Mouse (Mus musculus) left cerebral cortex, postnatal 25 days (tissue): ENCODE results near the gene Map2k4. TPM values are rescaled to one million over a fixed set of nuclear protein-coding genes. Genes with fewer than 3 reads are reported as not detected.

Experiments used
- DNase-seq, 2 experiments: peaks; one replicate each; pipeline ENCODE4 v3.0.0; 2022; ENCODE audit warnings: low spot score in 2 of 2, mixed read lengths in 1 of 2
- intact Hi-C: fragments of 180-260 bp; cut with DNase I; formaldehyde crosslinking; loops from one replicate; pipeline ENCODE4 v1.15.1; 2025
- total RNA-seq, 2 experiments: library from RNA; stranded (reverse); gene quantifications; 2 replicates each; pipeline ENCODE4 v1.2.3; 2021

Map2k4 gene
- total RNA-seq, 2 experiments from 2014 or later = 192 to 196 TPM

DNA sequence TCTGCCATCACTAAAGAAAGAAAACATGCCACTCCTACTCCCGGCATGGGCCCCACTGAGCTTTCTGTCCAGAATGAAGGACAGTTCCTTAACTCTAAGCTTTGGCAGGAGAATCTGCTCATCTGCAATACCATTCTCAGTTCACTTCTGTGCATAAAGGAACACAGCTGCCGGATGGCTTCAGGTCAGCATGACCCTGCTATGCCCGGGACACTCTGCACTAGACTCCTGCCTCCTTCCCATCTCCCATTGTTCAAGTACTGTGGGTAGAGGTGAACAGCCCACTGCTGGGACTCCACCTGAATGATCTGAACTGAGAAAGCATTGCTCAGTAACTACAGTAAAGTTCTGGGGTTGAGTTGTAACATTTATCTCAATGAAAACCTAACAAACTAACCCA is 66.5 kb downstream of the Map2k4 start:
- no peak for DNase-seq
- intact Hi-C loops = no loop called here

DNA sequence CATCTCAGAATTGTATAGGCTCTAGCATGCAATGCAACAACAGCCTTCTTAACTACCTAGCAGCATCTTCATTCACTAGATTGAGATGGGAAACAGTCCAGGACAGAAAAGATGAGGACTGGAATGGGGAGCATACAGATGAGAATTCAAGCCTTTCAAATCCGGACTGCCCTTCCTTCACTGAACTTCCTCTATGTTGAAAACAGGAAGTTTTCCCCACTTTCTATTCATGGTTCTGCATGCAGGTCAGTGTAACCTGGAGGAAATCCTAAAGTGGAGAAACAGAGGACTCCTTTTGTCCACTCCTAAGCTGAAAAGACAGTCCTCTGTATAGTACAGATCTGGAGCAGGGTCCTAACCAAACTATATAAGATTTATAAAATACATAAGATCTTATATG is 68.1 kb downstream of the Map2k4 start:
- no peak for DNase-seq
- intact Hi-C loops = no loop called here

- intact Hi-C loops = no loop called here
Measured at GRCm38 (mm10) chr11:65713830-65714229, 74.3 kb downstream of the Map2k4 start.

GRCm38 (mm10) chr11:65712754-65713306 is 75.3 kb downstream of the Map2k4 start:
- DNase-seq = peak in 1 of 2 experiments; percentile 60
- intact Hi-C loops = no loop called here

More at GRCm38 (mm10) chr11:65713830-65714229, 74.3 kb downstream of the Map2k4 start:
- DNase-seq = no peak

DNA sequence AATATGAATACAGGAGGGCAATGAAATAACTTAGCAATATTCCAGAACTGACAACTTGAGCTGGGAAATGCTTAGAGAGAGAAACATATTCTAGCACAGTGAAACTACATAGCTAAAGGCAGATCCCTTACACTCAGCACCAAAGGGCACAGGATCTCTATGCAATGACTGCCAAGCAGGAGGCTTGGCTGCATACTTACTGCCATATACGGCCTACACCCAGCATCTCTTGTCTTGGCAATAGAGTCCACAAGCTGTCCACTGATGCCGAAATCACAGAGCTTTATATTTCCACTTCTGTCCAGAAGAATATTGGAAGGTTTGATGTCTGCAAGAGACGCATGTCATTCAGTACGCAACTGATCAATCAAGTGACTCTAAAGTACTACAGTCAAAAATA is 81.3 kb downstream of the Map2k4 start:
- DNase-seq = no peak
- intact Hi-C loops = no loop called here

DNA sequence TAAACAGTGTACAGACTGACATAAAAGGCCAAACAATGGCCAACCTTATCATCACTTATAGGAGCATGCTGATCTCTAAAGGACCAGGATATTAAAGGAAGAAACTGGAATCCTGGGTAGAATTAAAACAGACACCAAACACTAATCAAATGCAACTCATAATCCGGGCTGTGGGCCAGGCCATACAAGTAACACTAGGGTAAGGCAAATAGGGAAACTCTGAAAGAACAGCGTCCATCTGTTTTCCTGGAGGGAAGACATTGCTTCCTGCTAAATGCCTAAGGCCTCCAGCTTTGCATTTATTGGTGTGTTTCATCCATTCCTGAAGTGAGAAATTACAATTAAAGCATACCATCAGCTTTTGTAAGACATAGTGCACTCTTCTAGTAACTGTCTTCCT is 81.9 kb downstream of the Map2k4 start:
- no peak for DNase-seq
- intact Hi-C loops = no loop called here

GRCm38 (mm10) chr11:65704861-65705260 is 83.2 kb downstream of the Map2k4 start:
- DNase-seq = no peak
- intact Hi-C loops = no loop called here

DNA sequence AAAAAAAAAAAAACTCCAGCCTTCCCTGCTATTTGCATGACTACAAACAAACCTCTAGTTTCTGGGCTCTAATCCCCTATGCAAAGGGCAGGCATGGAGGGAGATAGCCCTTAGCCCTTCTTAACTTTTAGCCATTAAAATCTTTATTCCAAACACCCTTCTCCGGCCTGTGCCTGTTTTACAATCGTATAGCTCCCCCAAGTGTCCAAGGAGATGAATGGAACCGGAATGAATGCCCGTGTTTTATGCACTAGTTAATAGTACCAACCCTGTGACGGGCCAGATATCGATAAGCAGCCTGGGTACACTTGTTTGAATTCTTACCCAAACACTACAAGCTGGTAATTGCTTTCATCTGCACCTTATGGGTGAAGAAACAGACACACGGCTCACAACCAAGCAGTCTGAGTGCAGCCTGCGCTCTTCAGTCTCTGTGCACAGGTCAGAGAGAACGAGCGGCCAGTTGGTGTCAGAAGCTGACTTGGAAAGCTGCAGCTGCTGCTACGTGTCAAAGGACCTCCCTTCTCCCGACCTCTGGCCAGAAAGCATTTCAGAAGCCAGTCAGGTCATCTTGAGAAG is 109.2 kb downstream of the Map2k4 start:
- intact Hi-C loops = loop anchor here (2.0 to 10.0 kb wide), 3 partner anchors 410 to 684 kb away; partner anchors contain the start of gene Myocd
- peak; percentile 47 to 56 for DNase-seq

GRCm38 (mm10) chr11:65667348-65667969 is 120.6 kb downstream of the Map2k4 start:
- no peak for DNase-seq
- intact Hi-C loops = no loop called here

DNA sequence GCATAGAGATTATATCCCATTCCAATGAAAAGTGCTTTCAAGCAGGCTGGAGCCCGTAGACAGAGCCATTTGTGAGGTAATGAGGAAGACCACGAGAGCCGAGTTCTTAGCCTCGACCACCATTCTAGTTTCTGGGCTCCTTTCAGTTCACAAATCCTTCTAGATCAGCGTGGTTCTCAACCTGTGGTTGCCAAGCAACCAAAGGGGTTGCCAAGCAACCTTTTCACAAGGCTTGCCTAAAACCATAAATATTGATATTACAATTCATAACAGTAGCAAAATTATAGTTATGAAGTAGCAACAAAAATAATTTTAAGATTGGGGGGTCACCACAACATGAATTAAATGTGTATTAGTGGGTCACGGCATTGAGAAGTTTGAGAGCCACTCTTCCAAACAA is 123.2 kb downstream of the Map2k4 start:
- intact Hi-C loops = no loop called here
- peak in 1 of 2 experiments; percentile 55 for DNase-seq

GRCm38 (mm10) chr11:65661790-65662522 is 126.1 kb downstream of the Map2k4 start:
- intact Hi-C loops = no loop called here
- DNase-seq = no peak

GRCm38 (mm10) chr11:65653932-65654331 is 134.2 kb downstream of the Map2k4 start:
- intact Hi-C loops = no loop called here
- no peak for DNase-seq

DNA sequence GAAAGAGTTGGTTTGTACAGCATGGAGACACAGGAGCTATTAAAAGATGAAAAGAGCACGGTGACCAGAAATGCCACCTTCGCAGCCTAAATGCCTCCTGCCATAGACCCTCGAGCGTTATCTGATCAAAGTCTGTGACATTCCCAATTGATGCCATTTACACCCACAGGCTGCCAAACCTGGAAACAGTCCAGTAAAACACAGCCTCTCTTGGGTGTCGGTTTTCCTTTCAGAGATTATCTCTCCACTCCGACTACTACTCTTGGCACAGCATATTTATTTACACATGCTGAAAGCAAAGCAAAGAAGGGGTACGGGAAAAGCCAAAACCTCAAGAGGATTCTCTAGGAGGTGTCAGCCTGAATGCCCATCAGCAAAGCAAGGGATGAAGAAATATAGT is 136.7 kb downstream of the Map2k4 start:
- intact Hi-C loops = no loop called here
- no peak for DNase-seq

DNA sequence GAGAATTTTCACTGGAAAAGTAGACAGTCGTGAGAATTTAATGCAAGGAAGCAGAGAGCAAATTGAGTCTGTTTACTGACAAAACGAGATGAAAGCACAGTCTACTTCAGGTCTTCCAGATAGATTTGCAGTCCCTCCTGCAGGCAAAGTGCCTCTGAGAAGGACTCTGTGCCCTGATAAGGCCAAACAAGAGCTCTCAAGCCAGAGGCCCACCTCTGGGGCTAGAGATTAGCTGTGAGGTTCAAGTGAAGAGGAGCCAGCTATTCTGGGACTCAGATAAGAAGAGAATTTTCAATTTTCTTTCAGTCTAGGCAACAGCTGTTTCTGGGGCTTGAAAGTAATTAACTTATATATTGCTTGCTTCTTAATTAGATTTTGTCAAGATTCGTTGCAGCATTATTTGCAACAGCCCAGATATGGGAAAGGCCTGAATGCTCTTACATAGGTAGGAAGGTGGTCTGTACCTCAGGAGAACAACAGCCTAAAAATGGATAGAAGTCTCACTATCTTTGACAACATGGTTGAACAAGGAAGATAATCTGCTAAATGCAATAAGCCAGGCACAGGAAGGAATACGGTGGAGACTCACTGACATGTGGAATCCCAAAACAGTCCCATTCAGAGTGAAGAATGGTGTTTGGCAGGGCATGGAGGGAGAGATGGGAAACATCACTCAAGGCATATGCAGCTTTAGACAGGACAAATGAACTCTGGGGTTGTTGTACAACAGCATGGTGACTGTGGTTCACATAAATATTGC is 138.0 kb downstream of the Map2k4 start:
- DNase-seq = no peak
- intact Hi-C loops = no loop called here

- no peak for DNase-seq
- intact Hi-C loops = no loop called here
Measured at GRCm38 (mm10) chr11:65649469-65649868, 138.6 kb downstream of the Map2k4 start.

GRCm38 (mm10) chr11:65646314-65646713 is 141.8 kb downstream of the Map2k4 start:
- intact Hi-C loops = no loop called here
- DNase-seq = no peak

- intact Hi-C loops = no loop called here
- no peak for DNase-seq
Measured at GRCm38 (mm10) chr11:65644539-65644938, 143.6 kb downstream of the Map2k4 start.

DNA sequence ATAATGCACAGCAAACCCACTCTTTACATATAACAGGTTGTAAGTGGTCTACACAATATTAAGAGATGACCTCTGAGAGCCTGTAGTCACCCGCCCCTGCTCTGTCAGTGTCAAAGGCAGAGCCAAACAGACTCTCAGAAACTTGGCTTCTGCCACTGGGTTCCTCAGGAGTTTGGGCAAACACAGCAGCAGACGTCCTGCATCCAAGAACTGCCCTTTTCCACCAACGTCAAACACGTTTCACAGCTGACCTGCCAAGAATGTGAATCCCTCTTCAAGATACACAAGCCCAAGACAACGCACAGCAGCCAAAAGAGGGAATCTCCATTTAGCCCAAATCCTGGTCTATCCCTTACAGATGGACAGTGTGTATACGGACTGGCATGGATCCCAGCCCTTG is 147.8 kb downstream of the Map2k4 start:
- intact Hi-C loops = no loop called here
- no peak for DNase-seq
